8 mouse cellular contexts compared by ENCODE assay signal in the genomic region with DNA sequence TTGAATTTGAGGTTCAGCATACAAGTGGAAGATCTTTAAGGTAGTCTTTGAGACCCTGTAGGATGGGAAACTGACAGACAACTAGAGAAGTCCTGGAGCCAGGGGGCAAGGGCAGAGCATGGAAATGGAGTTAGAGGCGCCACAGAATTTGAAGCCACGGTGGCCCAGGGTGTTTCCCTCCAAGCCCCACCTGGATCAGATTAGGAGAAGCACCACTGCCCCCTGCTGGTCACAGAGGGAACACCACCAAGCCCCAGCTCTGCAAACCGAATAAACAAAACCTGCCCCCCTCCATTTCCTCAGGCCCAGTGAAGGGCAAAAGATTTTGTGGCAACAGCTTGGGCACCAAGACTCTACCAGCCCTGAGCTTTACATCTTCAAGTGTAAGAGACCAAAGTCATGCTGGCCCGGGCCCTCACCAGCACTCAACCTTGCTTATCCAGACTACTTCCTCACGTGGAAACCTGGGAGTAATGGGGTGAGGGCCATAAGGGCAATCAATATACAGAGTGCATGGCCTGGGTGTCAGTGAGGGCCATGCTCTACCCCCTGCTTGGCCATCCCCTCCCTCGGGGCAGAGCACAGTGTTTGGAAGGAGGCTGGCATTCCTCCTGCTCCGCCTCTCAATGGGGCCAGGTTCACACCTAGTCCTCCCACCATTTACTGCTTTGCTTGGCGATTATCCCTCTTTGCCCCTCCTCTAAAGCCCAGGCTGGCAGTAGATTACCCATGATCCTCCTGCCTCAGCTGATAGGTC. TPM values are rescaled to one million over a fixed set of nuclear protein-coding genes. Genes with fewer than 3 reads are reported as not detected.
DNase-seq lines count a peak whose midpoint lies in the region; ATAC-seq and TF ChIP-seq lines count a peak whose summit lies in the region.

No protein-coding gene starts in this region.

- no peak overlapping the region for H3K27ac ChIP-seq in gastrocnemius, adult 2 months
- no peak overlapping the region for H3K27ac ChIP-seq in intestine, embryonic 16.5 days (ENCODE audit: low read length)
- peak overlapping the region; percentile 27 for H3K27ac ChIP-seq in liver, adult 2 months (replicated peaks; ENCODE audit: insufficient read depth, low read depth, low read length)
- peak overlapping the region; percentile 75 for H3K27ac ChIP-seq in midbrain, postnatal 0 days (ENCODE audit: low read depth, low read length)

- H3K79me2 ChIP-seq in liver, adult 2 months (ENCODE audit: control insufficient read depth, insufficient read depth, low read length) = no peaks in the 10 kb centered on the region

- H3K4me2 ChIP-seq in intestine, embryonic 16.5 days (ENCODE audit: low read depth, low read length) = peak overlapping the region; percentile 39; the same call in 1 of the 2 replicates
- 0 out of 2 replicates have a peak overlapping the region, but pooled peaks have one; percentile 22 for H3K4me2 ChIP-seq in midbrain, postnatal 0 days (ENCODE audit: low read depth, low read length, poor library complexity, severe bottlenecking)

- no peaks in the 10 kb centered on the region for H3K27me3 ChIP-seq in intestine, embryonic 16.5 days (replicated peaks; ENCODE audit: control insufficient read depth, insufficient read depth, low read length)
- H3K27me3 ChIP-seq in liver, adult 2 months (ENCODE audit: control insufficient read depth, insufficient read depth, low read length) = no peaks in the 10 kb centered on the region
- H3K27me3 ChIP-seq in midbrain, postnatal 0 days (ENCODE audit: insufficient read depth, low read length) = no peaks in the 10 kb centered on the region

- peak; percentile 66 for ATAC-seq in intestine, embryonic 16.5 days
- ATAC-seq in midbrain, postnatal 0 days (ENCODE audit: low FRiP score) = peak; percentile 41; the same call in 1 of the 2 replicates

- H3K9ac ChIP-seq in intestine, embryonic 16.5 days (ENCODE audit: low read depth, low read length) = 0 out of 2 replicates have a peak overlapping the region, but pooled peaks have one; percentile 3
- H3K9ac ChIP-seq in liver, adult 2 months (ENCODE audit: low read depth, low read length) = no peak overlapping the region
- H3K9ac ChIP-seq in midbrain, postnatal 0 days (replicated peaks; ENCODE audit: low read length, poor library complexity, severe bottlenecking) = no peak overlapping the region

- WGBS in intestine, embryonic 16.5 days = 16% methylated on average over 8 of the region's 8 CpGs
- 8% methylated on average over 8 of the region's 8 CpGs for WGBS in liver, adult 2 months
- 18% methylated on average over 8 of the region's 8 CpGs for WGBS in midbrain, postnatal 0 days

- TF ChIP-seq POLR2A in liver, adult 2 months (IDR thresholded peaks at IDR 0.05; ENCODE audit: extremely low read depth, insufficient read depth, low read length) = no peak

- H3K9me3 ChIP-seq in intestine, embryonic 16.5 days (ENCODE audit: control insufficient read depth, low read length) = no peaks in the 10 kb centered on the region
- H3K9me3 ChIP-seq in midbrain, postnatal 0 days (ENCODE audit: low read length) = no peaks in the 10 kb centered on the region

- TF ChIP-seq CTCF in gastrocnemius, adult 2 months (IDR thresholded peaks at IDR 0.05) = peak; percentile 91
- TF ChIP-seq CTCF in liver, adult 2 months (IDR thresholded peaks at IDR 0.05; ENCODE audit: low read depth, low read length) = peak; percentile 90
- peak; percentile 92 for TF ChIP-seq CTCF in midbrain, postnatal 0 days (IDR thresholded peaks at IDR 0.05)

- peaks cover 10% of the 10 kb centered on the region; the same call in 1 of the 2 replicates for H3K4me1 ChIP-seq in intestine, embryonic 16.5 days (ENCODE audit: control insufficient read depth, insufficient read depth, low read length)
- H3K4me1 ChIP-seq in liver, adult 2 months (ENCODE audit: control insufficient read depth, insufficient read depth, low read length) = peaks cover 15% of the 10 kb centered on the region
- peaks cover 14% of the 10 kb centered on the region; the same call in 1 of the 2 replicates for H3K4me1 ChIP-seq in midbrain, postnatal 0 days (ENCODE audit: insufficient read depth, low read length)

- no peaks in the 10 kb centered on the region for H3K36me3 ChIP-seq in intestine, embryonic 16.5 days (ENCODE audit: control insufficient read depth, insufficient read depth, low read length)
- H3K36me3 ChIP-seq in liver, adult 2 months (ENCODE audit: control insufficient read depth, insufficient read depth, low read length) = no peaks in the 10 kb centered on the region
- peaks cover 2% of the 10 kb centered on the region for H3K36me3 ChIP-seq in midbrain, postnatal 0 days (ENCODE audit: insufficient read depth, low read length)

- intact Hi-C loops in gastrocnemius, adult 2 months (cut with DNase I) = loop anchor here (2.0 to 5.0 kb wide), 2 partner anchors 55 to 237 kb away; no protein-coding TSS in a partner anchor

- DNase-seq in 416B (ENCODE audit: low read depth) = peak; percentile 70
- DNase-seq in NIH3T3 (ENCODE audit: low read depth) = peak; percentile 74
- DNase-seq in cerebellum, postnatal 10 days = peak; percentile 92 to 95
- DNase-seq in gastrocnemius, adult 2 months = peak; percentile 72
- peak; percentile 93 for DNase-seq in liver, adult 2 months (ENCODE audit: extremely low read depth, low read depth, low spot score)
- peak; percentile 86 for DNase-seq in midbrain, postnatal 0 days (ENCODE audit: low spot score)
- peak; percentile 85 for DNase-seq in testis, postnatal 10 days (ENCODE audit: low spot score)

- H3K4me3 ChIP-seq in gastrocnemius, adult 2 months = peak overlapping the region; percentile 38; the same call in 1 of the 2 replicates
- H3K4me3 ChIP-seq in intestine, embryonic 16.5 days (ENCODE audit: low read length) = no peak overlapping the region
- H3K4me3 ChIP-seq in liver, adult 2 months (ENCODE audit: insufficient read depth, low read depth, low read length) = no peak overlapping the region
- H3K4me3 ChIP-seq in midbrain, postnatal 0 days (ENCODE audit: low read depth, low read length) = no peak overlapping the region

RNA-seq across cellular contexts. Expression of a gene that starts 12.7 kb away (rescaled TPM):
- total RNA-seq in gastrocnemius, adult 2 months (2021) = 1 to 10 TPM; 5.1 to 6.0 TPM
- 2.7 and 3.0 TPM in 2 replicates for polyA plus RNA-seq in intestine, embryonic 16.5 days (2015; fragmentation: Nextera tagmentation; extraction: Ambion mirVana)
- total RNA-seq in liver, adult 2 months (2014; rRNA removed) = 1.5 and 1.7 TPM in 2 replicates
- 1.4 and 1.7 TPM in 2 replicates for polyA plus RNA-seq in liver, adult 2 months (2012; rRNA removed)
- 16.4 and 18.6 TPM in 2 replicates for total RNA-seq in midbrain, postnatal 0 days (2014; rRNA removed)
- 11.2 and 14.2 TPM in 2 replicates for polyA plus RNA-seq in midbrain, postnatal 0 days (2015; fragmentation: Nextera tagmentation; extraction: Ambion mirVana)

RNA-seq across cellular contexts. Expression of a gene that starts 15.2 kb away (rescaled TPM):
- total RNA-seq in gastrocnemius, adult 2 months (2021) = 10 to 100 TPM; 12.6 to 14.3 TPM
- polyA plus RNA-seq in intestine, embryonic 16.5 days (2015; fragmentation: Nextera tagmentation; extraction: Ambion mirVana) = 17.9 and 20.7 TPM in 2 replicates
- total RNA-seq in liver, adult 2 months (2014; rRNA removed) = 14.6 and 15.4 TPM in 2 replicates
- 8.7 and 10.9 TPM in 2 replicates for polyA plus RNA-seq in liver, adult 2 months (2012; rRNA removed)
- total RNA-seq in midbrain, postnatal 0 days (2014; rRNA removed) = 38.0 and 42.1 TPM in 2 replicates
- 32.5 and 35.2 TPM in 2 replicates for polyA plus RNA-seq in midbrain, postnatal 0 days (2015; fragmentation: Nextera tagmentation; extraction: Ambion mirVana)

RNA-seq across cellular contexts. Expression of a gene that starts 27.0 kb away (rescaled TPM):
- total RNA-seq in gastrocnemius, adult 2 months (2021) = 1 to 10 TPM; 5.3 to 6.0 TPM
- polyA plus RNA-seq in intestine, embryonic 16.5 days (2015; fragmentation: Nextera tagmentation; extraction: Ambion mirVana) = 106 and 120 TPM in 2 replicates
- total RNA-seq in liver, adult 2 months (2014; rRNA removed) = 4.9 and 5.4 TPM in 2 replicates
- 8.7 and 15.6 TPM in 2 replicates for polyA plus RNA-seq in liver, adult 2 months (2012; rRNA removed)
- 8.2 and 11.6 TPM in 2 replicates for total RNA-seq in midbrain, postnatal 0 days (2014; rRNA removed)
- polyA plus RNA-seq in midbrain, postnatal 0 days (2015; fragmentation: Nextera tagmentation; extraction: Ambion mirVana) = 6.6 and 8.9 TPM in 2 replicates

RNA-seq across cellular contexts. Expression of a gene that starts 37.3 kb away (rescaled TPM):
- under 1 TPM in 1 of 2 experiments, not detected in 1; 0.08 TPM for total RNA-seq in gastrocnemius, adult 2 months (2021)
- 0.82 and 1.2 TPM in 2 replicates for polyA plus RNA-seq in intestine, embryonic 16.5 days (2015; fragmentation: Nextera tagmentation; extraction: Ambion mirVana)
- not detected in 2 replicates for total RNA-seq in liver, adult 2 months (2014; rRNA removed)
- polyA plus RNA-seq in liver, adult 2 months (2012; rRNA removed) = not detected in 2 replicates
- total RNA-seq in midbrain, postnatal 0 days (2014; rRNA removed) = 158 and 182 TPM in 2 replicates
- polyA plus RNA-seq in midbrain, postnatal 0 days (2015; fragmentation: Nextera tagmentation; extraction: Ambion mirVana) = 41.7 and 45.1 TPM in 2 replicates

Comparison
In these comparisons a context has a peak if more than half of its experiments do, and no peak if none do; other contexts are left out.
1. H3K27ac ChIP-seq: peak in liver, adult 2 months (single experiment) and midbrain, postnatal 0 days (single experiment); none in gastrocnemius, adult 2 months (single experiment) and intestine, embryonic 16.5 days (single experiment).
2. Peak in every context shown above with its lines, with median percentiles within 50 percentile points of each other: DNase-seq and CTCF ChIP-seq.